Mouse (Mus musculus): ENCODE measurements around the gene Lrp8. TPM values are rescaled to one million over a fixed set of nuclear protein-coding genes. Genes with fewer than 3 reads are reported as not detected.

Gene Lrp8
- polyA plus RNA-seq, 1 experiment = 4.0 TPM

DNA sequence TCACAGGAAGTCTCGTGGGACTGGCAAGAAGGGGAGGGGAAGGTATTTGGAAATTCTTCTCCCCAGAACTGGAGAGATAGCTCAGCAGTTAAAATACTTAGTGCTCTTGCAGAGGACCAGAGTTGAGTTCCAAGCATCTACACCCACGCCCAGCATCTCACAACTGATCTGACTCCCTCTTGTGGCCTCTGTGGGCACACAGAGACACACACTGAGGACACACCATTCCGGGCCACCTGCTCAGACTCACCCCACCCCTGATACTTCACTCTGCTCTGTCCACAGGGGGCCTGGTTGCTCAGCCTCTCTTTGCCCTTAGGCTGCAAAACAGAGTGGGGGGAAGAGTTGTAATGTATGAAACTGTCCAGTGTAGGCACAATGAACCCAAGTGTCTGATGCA is 3.4 kb downstream of the Lrp8 start:
- no peak overlapping the region for H3K27ac ChIP-seq (ENCODE audit: insufficient read depth, low read depth, low read length)
- H3K4me3 ChIP-seq (ENCODE audit: insufficient read depth, low read length) = no peak overlapping the region
- TF ChIP-seq CTCF (IDR thresholded peaks at IDR 0.05; ENCODE audit: low read depth, low read length) (no peak; the same call in 1 of the 2 replicates), POLR2A (IDR thresholded peaks at IDR 0.05; ENCODE audit: borderline replicate concordance, low read depth, low read length) (no peak)
- peaks cover 48% of the 10 kb centered on the region for H3K4me1 ChIP-seq (ENCODE audit: control insufficient read depth, insufficient read depth, low read length)

- Histone ChIP-seq H3K4me1 (ENCODE audit: control insufficient read depth, insufficient read depth, low read length) (peaks cover 40% of the 10 kb centered on the region), H3K4me3 (ENCODE audit: insufficient read depth, low read length) (no peak overlapping the region)
- TF ChIP-seq POLR2A (IDR thresholded peaks at IDR 0.05; ENCODE audit: borderline replicate concordance, low read depth, low read length) (no peak), CTCF (IDR thresholded peaks at IDR 0.05; ENCODE audit: low read depth, low read length) (no peak)
Measured at GRCm38 (mm10) chr4:107807796-107808195, 5.7 kb downstream of the Lrp8 start.

DNA sequence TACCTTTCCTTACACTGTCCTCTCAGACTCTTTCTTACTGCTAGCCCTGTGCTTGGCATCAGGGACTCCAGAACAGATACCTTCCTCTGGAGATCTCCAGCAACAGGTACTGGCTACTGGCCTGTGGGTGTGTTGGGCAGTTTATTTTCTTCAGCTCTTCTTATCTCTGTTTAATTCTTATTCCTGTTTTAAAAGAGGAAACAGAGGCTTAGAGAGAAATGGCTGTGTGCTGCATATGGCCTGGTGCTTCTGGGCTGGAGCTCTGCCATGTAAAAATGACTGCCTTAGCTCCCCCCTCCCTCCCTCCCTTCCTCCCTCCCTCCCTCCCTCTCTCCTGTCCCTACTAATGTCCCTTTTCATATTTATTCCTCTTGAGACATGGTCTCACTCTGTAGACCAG is 6.6 kb downstream of the Lrp8 start:
- Histone ChIP-seq H3K4me3 (ENCODE audit: insufficient read depth, low read length) (no peak overlapping the region), H3K4me1 (ENCODE audit: control insufficient read depth, insufficient read depth, low read length) (peaks cover 44% of the 10 kb centered on the region), H3K27ac (ENCODE audit: insufficient read depth, low read depth, low read length) (peak overlapping the region; percentile 58)
- TF ChIP-seq POLR2A (IDR thresholded peaks at IDR 0.05; ENCODE audit: borderline replicate concordance, low read depth, low read length) = no peak

More at GRCm38 (mm10) chr4:107807796-107808195, 5.7 kb downstream of the Lrp8 start:
- H3K27ac ChIP-seq (ENCODE audit: insufficient read depth, low read depth, low read length) = no peak overlapping the region

GRCm38 (mm10) chr4:107811006-107811405 is 8.9 kb downstream of the Lrp8 start:
- no peak overlapping the region for H3K27ac ChIP-seq (ENCODE audit: insufficient read depth, low read depth, low read length)
- H3K4me3 ChIP-seq (ENCODE audit: insufficient read depth, low read length) = no peak overlapping the region
- H3K4me1 ChIP-seq (ENCODE audit: control insufficient read depth, insufficient read depth, low read length) = peaks cover 37% of the 10 kb centered on the region
- TF ChIP-seq POLR2A (IDR thresholded peaks at IDR 0.05; ENCODE audit: borderline replicate concordance, low read depth, low read length) (no peak), CTCF (IDR thresholded peaks at IDR 0.05; ENCODE audit: low read depth, low read length) (no peak)

DNA sequence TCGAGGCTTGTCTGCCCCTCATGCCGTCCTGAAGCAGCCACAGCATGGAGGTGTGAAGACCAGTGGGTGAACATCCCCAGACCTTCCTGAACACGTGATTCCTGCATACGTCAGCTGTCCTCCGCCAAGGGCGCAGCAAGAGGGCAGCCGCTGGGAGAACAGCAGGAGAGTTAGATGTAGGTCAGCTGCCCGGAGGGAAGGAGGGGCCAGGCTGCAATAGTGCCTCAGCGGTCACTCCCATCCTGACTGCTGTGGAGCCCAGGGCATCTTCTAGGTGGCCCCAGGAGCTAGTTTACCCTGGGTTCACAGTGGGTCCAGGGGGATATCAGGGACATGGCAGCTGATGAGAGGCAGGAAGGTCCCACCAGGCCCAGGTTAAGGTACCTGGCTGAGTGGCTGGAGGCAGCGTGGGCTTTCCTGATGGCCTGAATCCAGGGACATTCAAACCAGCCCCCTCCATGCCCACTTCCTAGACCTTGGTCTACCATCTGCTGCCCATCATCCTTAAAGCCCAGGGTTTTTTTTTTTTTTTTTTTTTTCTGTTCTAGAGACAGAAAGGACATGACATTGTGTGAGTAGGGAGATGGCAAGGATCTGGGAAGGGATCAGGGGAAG is 9.8 kb downstream of the Lrp8 start:
- H3K4me1 ChIP-seq (ENCODE audit: control insufficient read depth, insufficient read depth, low read length) = peaks cover 45% of the 10 kb centered on the region
- TF ChIP-seq POLR2A (IDR thresholded peaks at IDR 0.05; ENCODE audit: borderline replicate concordance, low read depth, low read length) (no peak), CTCF (IDR thresholded peaks at IDR 0.05; ENCODE audit: low read depth, low read length) (no peak)
- H3K4me3 ChIP-seq (ENCODE audit: insufficient read depth, low read length) = no peak overlapping the region
- no peak overlapping the region for H3K27ac ChIP-seq (ENCODE audit: insufficient read depth, low read depth, low read length)

DNA sequence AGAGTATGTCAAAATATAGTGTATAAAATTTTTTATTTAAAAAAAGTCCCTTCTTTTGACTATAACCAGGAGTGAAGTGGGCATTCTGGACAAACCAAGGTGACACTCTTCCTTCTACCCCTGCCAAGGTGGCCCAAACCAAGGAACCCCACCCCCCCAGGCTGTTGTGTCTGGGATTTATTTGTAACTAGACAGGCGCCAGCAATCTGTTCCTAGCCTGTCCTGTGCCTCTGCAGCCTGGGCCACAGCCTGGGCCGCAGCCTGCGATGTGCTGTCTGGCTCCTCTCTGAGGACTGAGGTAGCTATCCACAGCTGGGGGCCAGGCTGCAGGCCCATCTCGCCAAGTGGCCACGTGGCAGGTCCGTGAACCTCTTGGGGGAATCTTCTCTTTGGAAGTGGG is 10.3 kb downstream of the Lrp8 start:
- Histone ChIP-seq H3K27ac (ENCODE audit: insufficient read depth, low read depth, low read length) (no peak overlapping the region), H3K4me3 (ENCODE audit: insufficient read depth, low read length) (no peak overlapping the region), H3K4me1 (ENCODE audit: control insufficient read depth, insufficient read depth, low read length) (peaks cover 45% of the 10 kb centered on the region)
- TF ChIP-seq CTCF (IDR thresholded peaks at IDR 0.05; ENCODE audit: low read depth, low read length) = no peak

- TF ChIP-seq POLR2A (IDR thresholded peaks at IDR 0.05; ENCODE audit: borderline replicate concordance, low read depth, low read length) (no peak), CTCF (IDR thresholded peaks at IDR 0.05; ENCODE audit: low read depth, low read length) (no peak)
- Histone ChIP-seq H3K4me1 (ENCODE audit: control insufficient read depth, insufficient read depth, low read length) (peaks cover 25% of the 10 kb centered on the region), H3K4me3 (ENCODE audit: insufficient read depth, low read length) (no peak overlapping the region), H3K27ac (ENCODE audit: insufficient read depth, low read depth, low read length) (no peak overlapping the region)
Measured at GRCm38 (mm10) chr4:107816459-107816858, 14.4 kb downstream of the Lrp8 start.

DNA sequence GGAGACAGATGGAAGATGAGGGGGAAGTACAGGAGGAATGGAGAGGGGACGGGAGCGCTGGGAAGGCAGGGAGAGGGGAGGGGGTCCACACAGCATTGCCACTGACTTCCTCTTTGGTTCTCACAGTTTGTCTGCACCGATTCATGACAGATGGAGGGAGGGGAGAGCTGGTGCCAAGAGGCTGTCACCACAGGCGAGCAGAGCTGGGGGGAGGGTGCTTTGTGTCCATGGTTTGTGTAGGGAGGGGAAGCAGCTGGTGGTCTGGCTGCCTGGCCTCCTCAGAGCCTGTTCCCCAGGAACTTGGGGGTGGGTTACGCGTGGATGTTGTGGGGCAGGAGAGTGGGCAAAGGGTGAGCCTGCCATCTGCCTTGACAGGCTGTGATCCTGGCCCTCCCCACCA is 15.4 kb downstream of the Lrp8 start:
- H3K27ac ChIP-seq (ENCODE audit: insufficient read depth, low read depth, low read length) = no peak overlapping the region
- H3K4me3 ChIP-seq (ENCODE audit: insufficient read depth, low read length) = no peak overlapping the region
- TF ChIP-seq POLR2A (IDR thresholded peaks at IDR 0.05; ENCODE audit: borderline replicate concordance, low read depth, low read length) = no peak
- TF ChIP-seq CTCF (IDR thresholded peaks at IDR 0.05; ENCODE audit: low read depth, low read length) = no peak
- H3K4me1 ChIP-seq (ENCODE audit: control insufficient read depth, insufficient read depth, low read length) = peaks cover 25% of the 10 kb centered on the region

- Histone ChIP-seq H3K4me1 (ENCODE audit: control insufficient read depth, insufficient read depth, low read length) (peaks cover 16% of the 10 kb centered on the region), H3K4me3 (ENCODE audit: insufficient read depth, low read length) (no peak overlapping the region), H3K27ac (ENCODE audit: insufficient read depth, low read depth, low read length) (no peak overlapping the region)
- TF ChIP-seq CTCF (IDR thresholded peaks at IDR 0.05; ENCODE audit: low read depth, low read length) (no peak), POLR2A (IDR thresholded peaks at IDR 0.05; ENCODE audit: borderline replicate concordance, low read depth, low read length) (no peak)
Measured at GRCm38 (mm10) chr4:107819990-107820719, 18.1 kb downstream of the Lrp8 start.

GRCm38 (mm10) chr4:107820856-107821619 is 19.0 kb downstream of the Lrp8 start:
- Histone ChIP-seq H3K27ac (ENCODE audit: insufficient read depth, low read depth, low read length) (no peak overlapping the region), H3K4me1 (ENCODE audit: control insufficient read depth, insufficient read depth, low read length) (peaks cover 10% of the 10 kb centered on the region)
- TF ChIP-seq POLR2A (IDR thresholded peaks at IDR 0.05; ENCODE audit: borderline replicate concordance, low read depth, low read length) = no peak
- no peak for TF ChIP-seq CTCF (IDR thresholded peaks at IDR 0.05; ENCODE audit: low read depth, low read length)

More at GRCm38 (mm10) chr4:107820856-107821619, 19.0 kb downstream of the Lrp8 start:
- no peak overlapping the region for H3K4me3 ChIP-seq (ENCODE audit: insufficient read depth, low read length)
